Mouse (Mus musculus): ENCODE results near the gene Snw1.

GRCm38 (mm10) chr12:87399119-87399819 is 72.8 kb downstream of the Snw1 start:
- no peak for TF ChIP-seq ZNF384 (IDR thresholded peaks at IDR 0.05; ENCODE audit: low read depth, low read length)
- TF ChIP-seq MAFK (IDR thresholded peaks at IDR 0.05; ENCODE audit: insufficient read depth, low read depth, low read length): no peak
- TF ChIP-seq HCFC1 (IDR thresholded peaks at IDR 0.05; ENCODE audit: borderline replicate concordance, insufficient read depth, low read length): no peak
- TF ChIP-seq ZC3H11A (IDR thresholded peaks at IDR 0.05; ENCODE audit: borderline replicate concordance, low read depth, low read length): no peak

Measured in ES-E14 (cell line).